Mouse (Mus musculus) limb, embryonic 11.5 days (tissue): ENCODE data around the gene 1110065P20Rik. TPM values are rescaled to one million over a fixed set of nuclear protein-coding genes. Genes with fewer than 3 reads are reported as not detected.

Experiments
- ATAC-seq: fragments of 200-750 bp; cut with Nextera tagmentation; 2 replicates; pipeline ENCODE4 v1.8.0; 2017; ENCODE audit warnings: low read depth; ENCODE audit not compliant: insufficient number of reproducible peaks, low FRiP score, low TSS enrichment
- DNase-seq: peaks from one replicate; pipeline ENCODE4 v3.0.0-alpha.2; 2015; ENCODE audit warnings: low spot score
- H3K27ac ChIP-seq: fragments of 300-500 bp; sonication (generic); replicated peaks from 2 replicates; pipeline ENCODE4 v1.5.1; 2014; ENCODE audit warnings: low read depth, mild to moderate bottlenecking, low read length
- H3K27me3 ChIP-seq: fragments of 300-500 bp; sonication (generic); 2 replicates; pipeline ENCODE4 v1.6.1; 2014; ENCODE audit warnings: mild to moderate bottlenecking, low read length, mixed read lengths; ENCODE audit not compliant: control insufficient read depth, insufficient read depth
- H3K36me3 ChIP-seq: fragments of 300-500 bp; sonication (generic); 2 replicates; pipeline ENCODE4 v1.6.1; 2014; ENCODE audit warnings: mild to moderate bottlenecking, low read length, moderate library complexity, mixed read lengths; ENCODE audit not compliant: control insufficient read depth, insufficient read depth
- H3K4me1 ChIP-seq: fragments of 300-500 bp; sonication (generic); 2 replicates; pipeline ENCODE4 v1.6.1; 2014; ENCODE audit warnings: low read length, mixed read lengths; ENCODE audit not compliant: control insufficient read depth, insufficient read depth
- H3K4me2 ChIP-seq: fragments of 300-500 bp; sonication (generic); 2 replicates; pipeline ENCODE4 v1.6.1; 2014; ENCODE audit warnings: low read depth, mild to moderate bottlenecking, moderate library complexity; ENCODE audit not compliant: severe bottlenecking
- H3K4me3 ChIP-seq: fragments of 300-500 bp; sonication (generic); 2 replicates; pipeline ENCODE4 v1.5.1; 2014; ENCODE audit warnings: low read depth, low read length
- H3K9ac ChIP-seq: fragments of 300-500 bp; sonication (generic); 2 replicates; pipeline ENCODE4 v1.6.1; 2014; ENCODE audit warnings: mild to moderate bottlenecking, low read length
- H3K9me3 ChIP-seq: fragments of 300-500 bp; sonication (generic); 2 replicates; pipeline ENCODE4 v1.6.1; 2016; ENCODE audit warnings: low read length; ENCODE audit not compliant: control insufficient read depth
- WGBS: fragments of 180-500 bp; shearing (Covaris S2); extraction: QIAGEN DNeasy Blood & Tissue Kit; methylation state at CpG from one replicate; pipeline ENCODE4 v1.1.7; 2014; 5-methylcytosine and 5-hydroxymethylcytosine counted together
- polyA plus RNA-seq: library from polyadenylated mRNA; unstranded; fragments of >200 nt; fragmentation: Nextera tagmentation; extraction: Ambion mirVana; gene quantifications from 2 replicates; pipeline ENCODE4 v1.2.1, GENCODE M21; 2014

Gene 1110065P20Rik
- polyA plus RNA-seq, 1 experiment from 2014 or later = 46.6 TPM

DNA sequence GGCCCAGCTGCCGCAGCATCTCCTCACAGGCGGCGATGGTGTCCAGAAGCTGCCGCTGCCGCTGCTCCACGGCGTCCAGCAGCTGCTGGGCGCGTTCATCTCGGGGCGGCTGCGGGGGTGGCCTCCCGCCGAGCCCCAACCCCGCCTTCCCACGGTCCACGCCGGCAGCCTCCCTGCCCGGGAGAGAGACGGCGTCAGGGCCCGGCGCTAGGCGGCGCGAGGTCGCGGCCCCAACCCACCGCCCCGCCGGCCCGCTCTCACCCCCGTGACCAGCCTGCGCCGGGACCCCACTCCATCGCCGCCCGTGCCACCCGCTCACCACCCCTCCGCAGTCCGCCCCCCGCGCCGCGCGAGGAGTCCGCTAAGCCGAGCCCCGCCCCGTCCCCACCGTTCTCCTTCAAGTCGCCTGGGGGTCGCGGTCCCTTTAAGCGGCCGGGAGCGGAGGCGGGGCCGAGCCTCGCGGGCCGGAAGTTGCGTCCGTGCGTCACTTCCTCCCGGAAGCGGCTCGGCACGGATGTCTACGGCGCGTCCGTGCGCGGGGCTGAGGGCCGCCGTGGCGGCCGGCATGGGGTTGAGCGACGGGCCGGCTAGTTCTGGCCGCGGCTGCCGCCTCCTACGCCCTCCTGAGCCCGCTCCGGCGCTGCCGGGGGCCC is 609 bp downstream of the 1110065P20Rik start, which contains the start of gene Yrdc:
TSS of gene Yrdc (plus strand) at position 419 of the 653 bp plus-strand sequence.
- peak within 1 kb of the TSS; percentile 91 for H3K4me2 ChIP-seq
- H3K9me3 ChIP-seq = no peaks in the 10 kb centered on the region
- peak within 1 kb of the TSS; percentile 74 for H3K27ac ChIP-seq
- under 1% methylated on average over 70 of the region's 90 CpGs for WGBS
- peak within 1 kb of the TSS; percentile 98 for H3K4me3 ChIP-seq
- H3K4me1 ChIP-seq = peaks cover 17% of the 10 kb centered on the region
- peak; percentile 90 for ATAC-seq
- DNase-seq = peak; percentile 96
- peak within 1 kb of the TSS; percentile 86 for H3K9ac ChIP-seq
- H3K27me3 ChIP-seq = no peaks in the 10 kb centered on the region; the same call in 1 of the 2 replicates
- H3K36me3 ChIP-seq = no peaks in the 10 kb centered on the region

DNA sequence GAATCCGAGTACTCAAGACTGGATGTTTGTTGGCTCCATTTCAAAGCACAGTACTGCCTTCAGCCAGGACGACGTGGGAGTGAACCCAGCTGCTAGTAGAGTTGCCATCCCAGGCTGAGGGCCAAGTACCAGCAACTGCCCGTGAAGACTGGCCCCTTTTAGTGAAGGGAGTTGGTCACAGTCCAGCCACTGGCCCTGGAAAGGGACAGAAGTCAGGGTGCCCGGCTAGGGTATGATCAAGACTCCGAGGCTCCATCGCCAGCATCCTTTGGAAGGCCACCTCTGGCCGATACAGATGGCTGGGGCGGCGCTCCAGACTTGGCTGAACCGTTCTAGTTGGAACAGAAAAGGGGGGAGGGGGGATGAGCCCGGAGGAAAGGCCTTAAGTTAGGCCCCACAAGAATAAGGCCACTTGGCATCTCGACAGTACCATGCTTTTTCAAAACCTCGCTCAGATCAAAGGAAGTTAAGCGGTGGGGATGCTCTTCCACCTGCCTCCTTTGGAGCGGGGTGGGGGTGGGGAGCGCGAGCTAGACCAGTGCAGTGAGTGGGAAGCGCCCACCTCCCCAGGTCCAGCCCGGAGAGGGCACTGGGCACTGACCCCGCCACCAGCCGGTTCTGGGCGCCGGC is 1.2 kb downstream of the 1110065P20Rik start:
- peak; percentile 44 for DNase-seq
- H3K9me3 ChIP-seq = no peaks in the 10 kb centered on the region

DNA sequence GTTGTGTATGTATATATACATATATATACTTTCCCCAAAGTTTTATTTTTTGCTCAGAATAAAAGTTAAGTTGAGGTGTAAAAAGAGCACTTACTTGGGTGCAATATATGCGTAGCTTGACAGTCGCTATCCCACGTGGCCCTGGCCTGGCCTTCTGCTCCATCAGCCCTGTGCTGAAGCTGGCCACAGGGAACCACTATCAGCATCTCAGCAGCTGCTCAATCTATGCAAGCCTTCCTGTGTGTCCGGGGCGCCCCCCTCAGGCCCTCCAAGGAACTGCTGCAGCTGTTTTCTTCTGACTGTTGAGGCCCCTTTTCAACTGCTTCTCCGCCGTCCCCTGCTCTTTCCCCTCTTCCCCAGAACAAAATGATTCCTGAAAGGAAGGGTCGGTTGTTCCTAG is 3.4 kb downstream of the 1110065P20Rik start:
- Histone ChIP-seq H3K9me3 (no peaks in the 10 kb centered on the region), H3K4me2 (no peak overlapping the region), H3K9ac (no peak overlapping the region), H3K27ac (no peak overlapping the region), H3K4me3 (no peak overlapping the region), H3K4me1 (peaks cover 17% of the 10 kb centered on the region), H3K36me3 (peaks cover 6% of the 10 kb centered on the region; the same call in 1 of the 2 replicates), H3K27me3 (no peaks in the 10 kb centered on the region; the same call in 1 of the 2 replicates)
- 8% methylated on average over 8 of the region's 8 CpGs for WGBS
- DNase-seq (peak; percentile 85), ATAC-seq (no peak)

More for the DNA sequence above, 1.2 kb downstream of the 1110065P20Rik start:
- Histone ChIP-seq H3K4me2 (peak overlapping the region; percentile 64), H3K27me3 (no peaks in the 10 kb centered on the region; the same call in 1 of the 2 replicates), H3K27ac (peak overlapping the region; percentile 70), H3K9ac (peak overlapping the region; percentile 86), H3K4me3 (peak overlapping the region; percentile 98), H3K36me3 (no peaks in the 10 kb centered on the region), H3K4me1 (peaks cover 17% of the 10 kb centered on the region)
- 5% methylated on average over 23 of the region's 24 CpGs for WGBS
- ATAC-seq = peak; percentile 61

GRCm38 (mm10) chr4:124843493-124843892 is 7.5 kb downstream of the 1110065P20Rik start:
- Histone ChIP-seq H3K4me2 (no peak overlapping the region), H3K9me3 (no peaks in the 10 kb centered on the region), H3K27ac (no peak overlapping the region), H3K9ac (no peak overlapping the region), H3K36me3 (peaks cover 17% of the 10 kb centered on the region; the same call in 1 of the 2 replicates), H3K4me1 (0 out of 2 replicates have a peak, but pooled peaks cover 4% of the 10 kb centered on the region), H3K4me3 (no peak overlapping the region), H3K27me3 (no peaks in the 10 kb centered on the region)
- DNase-seq (peak; percentile 58), ATAC-seq (no peak)
- 59% methylated on average over 11 of the region's 11 CpGs for WGBS

DNA sequence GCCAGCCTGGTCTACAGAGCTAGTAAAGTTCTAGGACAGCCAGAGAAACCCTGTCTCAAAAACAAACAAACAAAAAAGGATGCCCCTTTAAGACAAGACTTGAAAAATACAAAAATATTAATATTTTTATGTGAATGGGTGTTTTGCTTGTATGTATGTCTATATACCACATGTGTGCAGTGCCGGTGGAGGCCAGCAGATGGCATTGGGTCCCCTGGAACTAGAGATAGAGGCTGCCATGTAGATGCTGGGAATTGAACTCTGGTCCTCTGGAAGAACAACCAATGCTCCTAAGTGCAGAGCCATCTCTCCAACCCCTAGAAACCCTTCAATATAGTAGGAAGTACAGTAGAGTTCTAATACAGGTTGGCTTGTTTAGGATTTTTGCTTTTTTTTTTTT is 10.0 kb downstream of the 1110065P20Rik start:
- no peak overlapping the region for H3K4me3 ChIP-seq
- no peaks in the 10 kb centered on the region for H3K4me1 ChIP-seq
- H3K27ac ChIP-seq = no peak overlapping the region
- peaks cover 22% of the 10 kb centered on the region for H3K36me3 ChIP-seq
- 94% methylated on average over 1 of the region's 1 CpGs for WGBS
- H3K4me2 ChIP-seq = no peak overlapping the region
- H3K9ac ChIP-seq = no peak overlapping the region
- H3K27me3 ChIP-seq = no peaks in the 10 kb centered on the region
- no peak for DNase-seq
- ATAC-seq = no peak
- no peaks in the 10 kb centered on the region for H3K9me3 ChIP-seq

DNA sequence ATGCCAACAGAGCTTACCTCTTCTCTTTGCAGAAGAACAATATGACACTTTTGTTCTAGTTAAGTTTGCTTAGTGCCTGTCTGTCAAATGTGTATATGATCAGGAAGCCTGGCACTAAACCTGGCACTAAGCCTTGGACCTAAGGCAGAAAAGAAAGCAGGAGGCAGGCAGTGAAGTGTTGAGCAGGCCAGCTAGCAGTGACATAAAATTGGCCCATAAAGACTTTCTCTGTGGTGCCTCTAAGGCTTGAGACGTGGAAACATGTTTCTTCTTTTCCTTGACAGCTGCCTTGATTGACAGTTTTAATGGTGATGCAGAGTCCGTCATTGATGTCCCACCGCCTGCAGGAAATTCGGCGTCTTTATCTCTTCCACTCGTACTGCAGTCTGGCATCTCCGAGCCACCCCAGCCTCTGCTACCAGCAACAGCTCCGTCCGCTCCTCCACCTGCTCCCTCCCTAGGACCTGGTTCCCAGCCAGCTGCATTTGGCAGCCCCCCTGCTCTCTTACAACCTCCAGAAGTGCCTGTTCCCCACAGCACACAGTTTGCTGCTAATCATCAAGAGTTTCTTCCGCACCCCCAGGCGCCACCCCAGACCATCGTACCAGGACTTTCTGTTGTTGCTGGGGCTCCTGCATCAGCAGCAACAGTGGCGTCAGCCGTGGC is 12.8 kb downstream of the 1110065P20Rik start:
- ATAC-seq (no peak), DNase-seq (no peak)
- Histone ChIP-seq H3K36me3 (peaks cover 22% of the 10 kb centered on the region), H3K9me3 (no peaks in the 10 kb centered on the region), H3K4me2 (no peak overlapping the region), H3K4me3 (no peak overlapping the region), H3K27ac (no peak overlapping the region), H3K4me1 (no peaks in the 10 kb centered on the region), H3K27me3 (no peaks in the 10 kb centered on the region), H3K9ac (no peak overlapping the region)
- 86% methylated on average over 14 of the region's 14 CpGs for WGBS

- H3K4me3 ChIP-seq = no peak overlapping the region
- no peak for DNase-seq
- no peaks in the 10 kb centered on the region for H3K9me3 ChIP-seq
- H3K36me3 ChIP-seq = no peaks in the 10 kb centered on the region; the same call in none of the 2 replicates
- H3K4me1 ChIP-seq = no peaks in the 10 kb centered on the region
- no peak overlapping the region for H3K27ac ChIP-seq
- ATAC-seq = no peak
- no peak overlapping the region for H3K4me2 ChIP-seq
- no peaks in the 10 kb centered on the region for H3K27me3 ChIP-seq
- no peak overlapping the region for H3K9ac ChIP-seq
- 95% methylated on average over 10 of the region's 10 CpGs for WGBS
Observed at GRCm38 (mm10) chr4:124832796-124833195, 18.2 kb downstream of the 1110065P20Rik start.

- Histone ChIP-seq H3K4me1 (no peaks in the 10 kb centered on the region), H3K36me3 (peaks cover 4% of the 10 kb centered on the region; the same call in 1 of the 2 replicates), H3K9ac (no peak overlapping the region), H3K27ac (no peak overlapping the region), H3K27me3 (no peaks in the 10 kb centered on the region), H3K4me2 (no peak overlapping the region), H3K9me3 (no peaks in the 10 kb centered on the region), H3K4me3 (no peak overlapping the region)
- no peak for ATAC-seq
- 83% methylated on average over 5 of the region's 5 CpGs for WGBS
- no peak for DNase-seq
Observed at GRCm38 (mm10) chr4:124829671-124830070, 21.3 kb downstream of the 1110065P20Rik start.
